Mouse (Mus musculus): ENCODE results near the gene Gstt4. TPM values are rescaled to one million over a fixed set of nuclear protein-coding genes. Genes with fewer than 3 reads are reported as not detected.
A peak's percentile ranks its signal among the peaks of the same experiment; 100 is the strongest.

Gstt4 gene
- polyA plus RNA-seq, 1 experiment from 2014 or later = not detected

DNA sequence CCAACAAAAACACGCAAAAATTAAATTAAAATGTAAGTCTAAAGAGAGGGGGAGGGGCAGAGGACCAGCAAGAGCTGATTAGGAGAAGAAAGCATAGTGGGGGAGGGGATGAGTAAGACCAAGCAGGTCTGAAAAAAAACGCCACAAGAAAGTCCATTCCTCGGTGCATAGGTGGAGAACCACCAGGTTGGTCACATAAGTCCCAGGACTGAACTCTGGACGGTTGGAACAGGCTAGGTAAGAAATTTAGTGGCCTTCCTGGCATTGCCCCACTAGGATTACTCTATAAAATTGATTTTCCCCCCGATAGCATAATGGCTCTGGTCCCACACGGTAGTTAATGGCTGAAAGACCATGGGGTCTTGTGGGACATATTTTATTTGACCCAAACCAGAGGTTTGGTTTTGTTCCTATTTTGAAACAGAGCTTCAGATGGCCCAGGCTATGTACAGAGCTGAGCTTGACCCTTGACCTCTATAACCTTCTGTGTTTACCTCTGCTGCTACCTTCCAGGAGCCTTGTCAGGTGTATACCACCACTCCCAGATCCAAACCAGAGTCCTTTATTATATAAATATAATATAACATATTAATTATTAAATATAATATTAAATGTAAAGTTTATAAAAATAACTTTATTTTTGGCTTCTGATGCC lies 33.1 kb downstream of the Gstt4 start:
- no peaks in the 10 kb centered on the region for H3K36me3 ChIP-seq
- 65% methylated on average over 6 of the region's 6 CpGs for WGBS
- no peaks in the 10 kb centered on the region for H3K9me3 ChIP-seq
- H3K9ac ChIP-seq = no peak overlapping the region
- no peak overlapping the region for H3K4me3 ChIP-seq
- H3K4me2 ChIP-seq = no peak overlapping the region
- ATAC-seq (ENCODE audit: extremely low read depth, insufficient number of reproducible peaks, low FRiP score, low TSS enrichment) = no peak
- H3K27me3 ChIP-seq (replicated peaks) = no peaks in the 10 kb centered on the region; the same call in 1 of the 2 replicates
- H3K4me1 ChIP-seq = no peaks in the 10 kb centered on the region
- no peak overlapping the region for H3K27ac ChIP-seq (replicated peaks)

- Histone ChIP-seq H3K4me2 (no peak overlapping the region), H3K4me3 (no peak overlapping the region), H3K4me1 (no peaks in the 10 kb centered on the region), H3K36me3 (no peaks in the 10 kb centered on the region), H3K27ac (replicated peaks) (no peak overlapping the region), H3K9ac (no peak overlapping the region), H3K9me3 (no peaks in the 10 kb centered on the region), H3K27me3 (replicated peaks) (peaks cover 4% of the 10 kb centered on the region; the same call in 1 of the 2 replicates)
- ATAC-seq (ENCODE audit: extremely low read depth, insufficient number of reproducible peaks, low FRiP score, low TSS enrichment) = no peak
- 84% methylated on average over 8 of the region's 8 CpGs for WGBS
Measured at GRCm38 (mm10) chr10:75788277-75788676, 34.1 kb downstream of the Gstt4 start.

GRCm38 (mm10) chr10:75785442-75785841 lies 36.9 kb downstream of the Gstt4 start:
- Histone ChIP-seq H3K27me3 (replicated peaks) (peaks cover 14% of the 10 kb centered on the region), H3K4me2 (no peak overlapping the region), H3K9me3 (no peaks in the 10 kb centered on the region), H3K36me3 (no peaks in the 10 kb centered on the region), H3K4me1 (peaks cover 6% of the 10 kb centered on the region), H3K27ac (replicated peaks) (no peak overlapping the region), H3K4me3 (no peak overlapping the region), H3K9ac (no peak overlapping the region)
- no peak for ATAC-seq (ENCODE audit: extremely low read depth, insufficient number of reproducible peaks, low FRiP score, low TSS enrichment)
- 65% methylated on average over 1 of the region's 1 CpGs for WGBS

- Histone ChIP-seq H3K4me1 (peaks cover 9% of the 10 kb centered on the region), H3K9ac (peak within 1 kb of the TSS; percentile 79), H3K4me2 (peak within 1 kb of the TSS; percentile 94), H3K36me3 (no peaks in the 10 kb centered on the region), H3K9me3 (peaks cover 3% of the 10 kb centered on the region; the same call in 1 of the 2 replicates), H3K27me3 (replicated peaks) (peaks cover 38% of the 10 kb centered on the region), H3K27ac (replicated peaks) (no peak within 1 kb of the TSS), H3K4me3 (peak within 1 kb of the TSS; percentile 57)
- ATAC-seq (ENCODE audit: extremely low read depth, insufficient number of reproducible peaks, low FRiP score, low TSS enrichment) = peak; percentile 19; the same call in 1 of the 2 replicates
- WGBS = under 1% methylated on average over 28 of the region's 28 CpGs
Measured at GRCm38 (mm10) chr10:75780769-75781578, 41.4 kb downstream of the Gstt4 start, which contains the start of the genes Gm20441 and Gstt3. Gene Gm20441, minus strand, starts transcription at chr10:75780954. Gene Gstt3, minus strand, starts transcription at chr10:75781414.

- Histone ChIP-seq H3K4me3 (peak overlapping the region; percentile 57; the same call in 1 of the 2 replicates), H3K27ac (replicated peaks) (no peak overlapping the region), H3K4me1 (peaks cover 9% of the 10 kb centered on the region), H3K9ac (no peak overlapping the region), H3K9me3 (peaks cover 3% of the 10 kb centered on the region; the same call in 1 of the 2 replicates), H3K27me3 (replicated peaks) (peaks cover 42% of the 10 kb centered on the region), H3K4me2 (peak overlapping the region; percentile 94), H3K36me3 (no peaks in the 10 kb centered on the region)
- 34% methylated on average over 15 of the region's 15 CpGs for WGBS
- ATAC-seq (ENCODE audit: extremely low read depth, insufficient number of reproducible peaks, low FRiP score, low TSS enrichment) = no peak
Measured at GRCm38 (mm10) chr10:75779206-75780174, 42.9 kb downstream of the Gstt4 start.

- WGBS = 56% methylated on average over 2 of the region's 2 CpGs
- ATAC-seq (ENCODE audit: extremely low read depth, insufficient number of reproducible peaks, low FRiP score, low TSS enrichment) = no peak
- Histone ChIP-seq H3K4me1 (peaks cover 14% of the 10 kb centered on the region), H3K9ac (no peak overlapping the region), H3K4me2 (no peak overlapping the region), H3K9me3 (peaks cover 3% of the 10 kb centered on the region; the same call in 1 of the 2 replicates), H3K4me3 (no peak overlapping the region), H3K36me3 (no peaks in the 10 kb centered on the region), H3K27ac (replicated peaks) (no peak overlapping the region), H3K27me3 (replicated peaks) (peaks cover 38% of the 10 kb centered on the region)
Measured at GRCm38 (mm10) chr10:75777885-75778284, 44.5 kb downstream of the Gstt4 start.

DNA sequence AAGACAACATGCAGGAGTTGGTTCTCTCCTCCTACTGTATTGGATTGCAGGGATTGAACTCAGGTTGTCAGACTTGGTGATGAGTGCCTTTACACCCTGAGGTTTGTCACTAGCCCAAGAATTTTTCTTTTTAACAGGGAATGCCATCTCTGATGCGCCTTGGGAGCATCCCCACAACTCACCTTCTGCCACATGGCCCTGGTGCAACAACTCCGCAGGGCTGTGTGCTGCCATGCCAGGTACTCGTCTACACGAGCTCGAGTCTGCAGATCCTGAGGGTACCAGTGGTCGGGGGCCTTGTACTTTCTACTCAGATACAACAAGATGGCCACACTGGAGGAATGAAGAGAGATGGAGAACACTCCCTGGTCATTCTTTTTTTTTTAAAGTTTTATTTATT lies 45.8 kb downstream of the Gstt4 start:
- Histone ChIP-seq H3K9ac (no peak overlapping the region), H3K36me3 (no peaks in the 10 kb centered on the region), H3K27me3 (replicated peaks) (peaks cover 34% of the 10 kb centered on the region), H3K4me3 (no peak overlapping the region), H3K4me1 (peaks cover 24% of the 10 kb centered on the region), H3K9me3 (peaks cover 3% of the 10 kb centered on the region; the same call in 1 of the 2 replicates), H3K27ac (replicated peaks) (no peak overlapping the region), H3K4me2 (no peak overlapping the region)
- ATAC-seq (ENCODE audit: extremely low read depth, insufficient number of reproducible peaks, low FRiP score, low TSS enrichment) = no peak
- WGBS = 75% methylated on average over 6 of the region's 6 CpGs

GRCm38 (mm10) chr10:75774587-75774986 lies 47.8 kb downstream of the Gstt4 start:
- H3K27ac ChIP-seq (replicated peaks) = no peak overlapping the region

GRCm38 (mm10) chr10:75774102-75774501 lies 48.2 kb downstream of the Gstt4 start:
- H3K27ac ChIP-seq (replicated peaks) = no peak overlapping the region
- no peak overlapping the region for H3K9ac ChIP-seq
- H3K27me3 ChIP-seq (replicated peaks) = peaks cover 14% of the 10 kb centered on the region
- H3K4me3 ChIP-seq = no peak overlapping the region
- 86% methylated on average over 5 of the region's 5 CpGs for WGBS
- no peaks in the 10 kb centered on the region for H3K36me3 ChIP-seq
- H3K4me2 ChIP-seq = no peak overlapping the region
- H3K9me3 ChIP-seq = peaks cover 3% of the 10 kb centered on the region; the same call in 1 of the 2 replicates
- peaks cover 15% of the 10 kb centered on the region for H3K4me1 ChIP-seq
- ATAC-seq (ENCODE audit: extremely low read depth, insufficient number of reproducible peaks, low FRiP score, low TSS enrichment) = no peak

More at GRCm38 (mm10) chr10:75774587-75774986, 47.8 kb downstream of the Gstt4 start:
- H3K9ac ChIP-seq = no peak overlapping the region
- H3K4me2 ChIP-seq = no peak overlapping the region
- peaks cover 19% of the 10 kb centered on the region for H3K27me3 ChIP-seq (replicated peaks)
- H3K9me3 ChIP-seq = peaks cover 3% of the 10 kb centered on the region; the same call in 1 of the 2 replicates
- peaks cover 15% of the 10 kb centered on the region for H3K4me1 ChIP-seq
- 80% methylated on average over 9 of the region's 9 CpGs for WGBS
- no peak for ATAC-seq (ENCODE audit: extremely low read depth, insufficient number of reproducible peaks, low FRiP score, low TSS enrichment)
- no peak overlapping the region for H3K4me3 ChIP-seq
- no peaks in the 10 kb centered on the region for H3K36me3 ChIP-seq

DNA sequence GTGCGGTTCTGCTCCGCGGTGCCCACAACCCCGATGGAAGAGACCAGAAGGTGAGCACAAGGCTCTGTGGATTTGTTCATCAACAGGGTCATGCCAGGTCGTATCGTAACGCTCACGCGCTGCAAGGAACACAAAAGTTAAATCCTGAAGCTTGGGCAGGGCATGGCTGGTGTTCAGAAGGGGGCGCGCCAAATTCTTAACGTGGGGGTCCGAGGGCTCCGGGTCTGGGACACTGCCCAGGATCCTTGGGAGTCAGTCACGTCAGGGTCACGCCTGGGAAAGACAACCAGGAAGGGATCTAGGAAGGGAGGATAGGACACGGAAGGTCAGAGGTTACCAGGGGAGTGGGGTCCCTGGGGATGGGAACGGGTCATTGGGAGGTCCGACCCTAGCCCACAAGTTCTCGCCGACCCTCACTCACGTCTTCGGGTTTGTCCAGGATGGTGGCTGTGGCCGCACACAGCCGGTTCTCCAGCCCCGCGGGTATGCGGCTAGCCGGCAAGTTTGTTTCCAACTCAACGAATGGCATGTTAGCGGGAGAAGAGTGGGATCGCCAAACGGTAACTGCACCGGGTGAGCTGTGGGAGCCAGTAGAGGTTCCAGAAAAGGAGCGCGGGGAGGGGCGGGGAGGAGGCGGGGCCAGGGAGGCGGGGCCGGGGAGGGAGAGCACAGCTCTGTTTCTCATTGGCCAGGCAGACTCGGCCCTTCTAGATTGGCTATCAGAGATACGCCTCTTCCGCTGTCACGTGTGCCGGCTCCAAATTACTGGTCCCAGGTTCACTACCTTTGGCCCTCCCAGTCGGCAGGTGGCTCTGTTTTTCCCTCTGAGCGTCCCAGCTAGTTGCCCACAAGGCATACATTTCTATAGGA lies 49.3 kb downstream of the Gstt4 start, which contains the start of gene Ddt:
Gene Ddt, minus strand, starts transcription at position 620 of the 870 bp plus-strand sequence.
- peak within 1 kb of the TSS; percentile 100 for H3K4me2 ChIP-seq
- peaks cover 6% of the 10 kb centered on the region for H3K27me3 ChIP-seq (replicated peaks)
- under 1% methylated on average over 45 of the region's 47 CpGs for WGBS
- H3K36me3 ChIP-seq = no peaks in the 10 kb centered on the region
- peak within 1 kb of the TSS; percentile 77 for H3K4me3 ChIP-seq
- no peaks in the 10 kb centered on the region for H3K9me3 ChIP-seq
- no peak within 1 kb of the TSS for H3K27ac ChIP-seq (replicated peaks)
- peaks cover 15% of the 10 kb centered on the region for H3K4me1 ChIP-seq
- peak within 1 kb of the TSS; percentile 85 for H3K9ac ChIP-seq
- ATAC-seq (ENCODE audit: extremely low read depth, insufficient number of reproducible peaks, low FRiP score, low TSS enrichment) = peak; percentile 92

All from heart, embryonic 13.5 days (tissue).